Mouse (Mus musculus) liver, adult 2 months (tissue): ENCODE data around the gene Enc1.

Experiments
- CTCF ChIP-seq: fragments of 200-500 bp; IDR thresholded peaks from 2 replicates; pipeline ENCODE4 v1.5.1; 2011; ENCODE audit warnings: low read depth, low read length, control low read depth
- POLR2A ChIP-seq: fragments of 200-500 bp; IDR thresholded peaks from 2 replicates; pipeline ENCODE4 v1.6.1; 2011; ENCODE audit warnings: low read length, control low read depth; ENCODE audit not compliant: insufficient read depth; ENCODE audit errors: extremely low read depth

DNA sequence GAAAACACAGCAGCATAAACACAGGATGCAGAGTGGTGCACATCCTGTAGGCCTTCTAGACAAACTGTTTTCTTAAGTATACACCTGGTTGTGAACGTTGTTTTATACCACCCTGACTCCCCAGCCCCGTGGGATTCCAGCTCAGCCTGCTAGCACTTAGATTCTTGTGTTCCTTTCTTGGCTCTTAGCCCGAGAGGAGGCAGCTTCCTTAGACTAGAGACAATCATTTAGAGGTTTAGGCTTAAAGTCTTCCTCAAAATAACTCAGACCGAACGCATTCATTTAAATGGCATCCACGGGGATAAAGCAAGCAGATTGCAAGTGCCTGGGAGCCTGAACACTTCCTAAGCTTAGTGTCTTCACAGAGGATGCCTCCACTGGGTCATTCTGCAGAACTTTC is 1.8 kb downstream of the Enc1 start:
- no peak for TF ChIP-seq CTCF
- TF ChIP-seq POLR2A: no peak
